Mouse (Mus musculus) embryonic fibroblast, embryonic 13.5 days (primary cell): ENCODE data around the gene Adipoq.

Experiments
- CTCF ChIP-seq: IDR thresholded peaks from 2 replicates; pipeline ENCODE4 v1.5.1; 2011; ENCODE audit warnings: mild to moderate bottlenecking, control low read depth, low read length, moderate library complexity, borderline replicate concordance; ENCODE audit not compliant: insufficient read depth
- POLR2A ChIP-seq: IDR thresholded peaks from 2 replicates; pipeline ENCODE4 v1.6.1; 2011; ENCODE audit warnings: low read depth, mild to moderate bottlenecking, control low read depth, low read length, moderate library complexity

- no peak for TF ChIP-seq POLR2A
- TF ChIP-seq CTCF: no peak
Measured at GRCm38 (mm10) chr16:23148936-23149335, 2.6 kb downstream of the Adipoq start.
